Mouse (Mus musculus): ENCODE results near the gene Zfp629. TPM values are rescaled to one million over a fixed set of nuclear protein-coding genes. Genes with fewer than 3 reads are reported as not detected.

The Zfp629 gene
- polyA plus RNA-seq, 1 experiment from 2014 or later = 12.3 TPM

- peak within 1 kb of the TSS; percentile 51 to 79 for H3K27ac ChIP-seq (replicated peaks in 1 of 2; ENCODE audit: control insufficient read depth in 1 of 2, insufficient read depth in 1 of 2, low read depth in 2 of 2, low read length in 2 of 2)
- peaks cover 28% of the 10 kb centered on the region for H3K36me3 ChIP-seq (ENCODE audit: control insufficient read depth, insufficient read depth, low read length)
- no peaks in the 10 kb centered on the region for H3K9me3 ChIP-seq (ENCODE audit: control insufficient read depth, low read length)
- peak within 1 kb of the TSS; percentile 60 to 76 for H3K4me3 ChIP-seq (ENCODE audit: control insufficient read depth in 1 of 2, insufficient read depth in 1 of 2, low read depth in 1 of 2, low read length in 2 of 2)
- peak within 1 kb of the TSS; percentile 87 for H3K9ac ChIP-seq (ENCODE audit: low read length)
- peak within 1 kb of the TSS; percentile 90 for H3K4me2 ChIP-seq (ENCODE audit: low read length)
- under 1% methylated on average over 17 of the region's 17 CpGs for WGBS
- H3K4me1 ChIP-seq (ENCODE audit: control insufficient read depth in 2 of 2, insufficient read depth in 2 of 2, low read length in 2 of 2) = peaks cover 6 to 21% of the 10 kb centered on the region in 2 experiments; a peak in 3 of 4 replicates
- H3K27me3 ChIP-seq (ENCODE audit: control insufficient read depth, insufficient read depth, low read length) = no peaks in the 10 kb centered on the region
- ATAC-seq (ENCODE audit: insufficient number of reproducible peaks, insufficient read depth, low FRiP score, low read depth) = peak; percentile 95
Measured at GRCm38 (mm10) chr7:127572895-127573471, 42.6 kb downstream of the Zfp629 start, which contains the start of gene Phkg2. Phkg2 (plus strand) TSS chr7:127573340.

GRCm38 (mm10) chr7:127564381-127565150, 51.0 kb downstream of the Zfp629 start:
- Histone ChIP-seq H3K36me3 (ENCODE audit: control insufficient read depth, insufficient read depth, low read length) (peaks cover 85% of the 10 kb centered on the region), H3K27me3 (ENCODE audit: control insufficient read depth, insufficient read depth, low read length) (no peaks in the 10 kb centered on the region), H3K4me3 (ENCODE audit: control insufficient read depth in 1 of 2, insufficient read depth in 1 of 2, low read depth in 1 of 2, low read length in 2 of 2) (no peak overlapping the region), H3K27ac (replicated peaks in 1 of 2; ENCODE audit: control insufficient read depth in 1 of 2, insufficient read depth in 1 of 2, low read depth in 2 of 2, low read length in 2 of 2) (peak overlapping the region; percentile 42 to 54; a peak in 3 of 4 replicates), H3K9ac (ENCODE audit: low read length) (peak overlapping the region; percentile 41; the same call in 1 of the 2 replicates), H3K4me1 (ENCODE audit: control insufficient read depth in 2 of 2, insufficient read depth in 2 of 2, low read length in 2 of 2) (peaks cover 4 to 9% of the 10 kb centered on the region in 2 experiments; a peak in 3 of 4 replicates), H3K9me3 (ENCODE audit: control insufficient read depth, low read length) (no peaks in the 10 kb centered on the region), H3K4me2 (ENCODE audit: low read length) (no peak overlapping the region)
- WGBS = 43% methylated on average over 6 of the region's 6 CpGs
- peak; percentile 68; the same call in 1 of the 2 replicates for ATAC-seq (ENCODE audit: insufficient number of reproducible peaks, insufficient read depth, low FRiP score, low read depth)

GRCm38 (mm10) chr7:127561340-127561858, 54.2 kb downstream of the Zfp629 start, which contains the start of gene Tmem265:
Tmem265 (plus strand) TSS chr7:127561390.
- no peaks in the 10 kb centered on the region for H3K27me3 ChIP-seq (ENCODE audit: control insufficient read depth, insufficient read depth, low read length)
- H3K9ac ChIP-seq (ENCODE audit: low read length) = no peak within 1 kb of the TSS
- H3K4me1 ChIP-seq (ENCODE audit: control insufficient read depth in 2 of 2, insufficient read depth in 2 of 2, low read length in 2 of 2) = peaks cover 4 to 9% of the 10 kb centered on the region in 2 experiments; a peak in 3 of 4 replicates
- no peak within 1 kb of the TSS for H3K4me3 ChIP-seq (ENCODE audit: control insufficient read depth in 1 of 2, insufficient read depth in 1 of 2, low read depth in 1 of 2, low read length in 2 of 2)
- H3K9me3 ChIP-seq (ENCODE audit: control insufficient read depth, low read length) = no peaks in the 10 kb centered on the region
- 92% methylated on average over 5 of the region's 5 CpGs for WGBS
- ATAC-seq (ENCODE audit: insufficient number of reproducible peaks, insufficient read depth, low FRiP score, low read depth) = no peak
- H3K4me2 ChIP-seq (ENCODE audit: low read length) = no peak within 1 kb of the TSS
- H3K36me3 ChIP-seq (ENCODE audit: control insufficient read depth, insufficient read depth, low read length) = peaks cover 93% of the 10 kb centered on the region
- H3K27ac ChIP-seq (replicated peaks in 1 of 2; ENCODE audit: control insufficient read depth in 1 of 2, insufficient read depth in 1 of 2, low read depth in 2 of 2, low read length in 2 of 2) = no peak within 1 kb of the TSS

GRCm38 (mm10) chr7:127560580-127560979, 55.0 kb downstream of the Zfp629 start:
- WGBS = 97% methylated on average over 3 of the region's 11 CpGs

More at GRCm38 (mm10) chr7:127560580-127560979, 55.0 kb downstream of the Zfp629 start:
- peaks cover 93% of the 10 kb centered on the region for H3K36me3 ChIP-seq (ENCODE audit: control insufficient read depth, insufficient read depth, low read length)
- ATAC-seq (ENCODE audit: insufficient number of reproducible peaks, insufficient read depth, low FRiP score, low read depth) = no peak
- H3K4me3 ChIP-seq (ENCODE audit: control insufficient read depth in 1 of 2, insufficient read depth in 1 of 2, low read depth in 1 of 2, low read length in 2 of 2) = no peak overlapping the region
- H3K9me3 ChIP-seq (ENCODE audit: control insufficient read depth, low read length) = no peaks in the 10 kb centered on the region
- no peaks in the 10 kb centered on the region for H3K27me3 ChIP-seq (ENCODE audit: control insufficient read depth, insufficient read depth, low read length)
- peaks cover 4 to 9% of the 10 kb centered on the region in 2 experiments; a peak in 3 of 4 replicates for H3K4me1 ChIP-seq (ENCODE audit: control insufficient read depth in 2 of 2, insufficient read depth in 2 of 2, low read length in 2 of 2)
- H3K9ac ChIP-seq (ENCODE audit: low read length) = no peak overlapping the region
- no peak overlapping the region for H3K27ac ChIP-seq (replicated peaks in 1 of 2; ENCODE audit: control insufficient read depth in 1 of 2, insufficient read depth in 1 of 2, low read depth in 2 of 2, low read length in 2 of 2)
- H3K4me2 ChIP-seq (ENCODE audit: low read length) = no peak overlapping the region

Other genes starting within 250 kb of the Zfp629 start
- 4.7 TPM in 2 replicates for gene Zfp747, start 239.7 kb downstream of the Zfp629 start, polyA plus RNA-seq (2014; fragmentation: Nextera tagmentation; extraction: Ambion mirVana)
- gene 9130019O22Rik, start 228.6 kb downstream of the Zfp629 start, polyA plus RNA-seq (2014; fragmentation: Nextera tagmentation; extraction: Ambion mirVana) = 4.5 and 4.6 TPM in 2 replicates
- gene E430018J23Rik, start 222.2 kb downstream of the Zfp629 start, polyA plus RNA-seq (2014; fragmentation: Nextera tagmentation; extraction: Ambion mirVana) = 3.8 and 4.6 TPM in 2 replicates
- gene Zfp764, start 209.0 kb downstream of the Zfp629 start, polyA plus RNA-seq (2014; fragmentation: Nextera tagmentation; extraction: Ambion mirVana) = 5.8 and 6.4 TPM in 2 replicates
- 16.4 and 18.4 TPM in 2 replicates for gene Zfp688, start 193.7 kb downstream of the Zfp629 start, polyA plus RNA-seq (2014; fragmentation: Nextera tagmentation; extraction: Ambion mirVana)
- 4.0 and 4.9 TPM in 2 replicates for gene Zfp689, start 166.6 kb downstream of the Zfp629 start, polyA plus RNA-seq (2014; fragmentation: Nextera tagmentation; extraction: Ambion mirVana)
- gene Prr14, start 156.2 kb downstream of the Zfp629 start, polyA plus RNA-seq (2014; fragmentation: Nextera tagmentation; extraction: Ambion mirVana) = 31.5 and 37.5 TPM in 2 replicates
- gene Fbrs, start 136.6 kb downstream of the Zfp629 start, polyA plus RNA-seq (2014; fragmentation: Nextera tagmentation; extraction: Ambion mirVana) = 9.9 and 10.4 TPM in 2 replicates
- 40.1 and 40.4 TPM in 2 replicates for gene Srcap, start 103.8 kb downstream of the Zfp629 start, polyA plus RNA-seq (2014; fragmentation: Nextera tagmentation; extraction: Ambion mirVana)
- gene Gm42715, start 96.2 kb downstream of the Zfp629 start, polyA plus RNA-seq (2014; fragmentation: Nextera tagmentation; extraction: Ambion mirVana) = 10.3 and 11.3 TPM in 2 replicates
- 1.9 and 2.1 TPM in 2 replicates for gene Tmem265, start 54.4 kb downstream of the Zfp629 start, polyA plus RNA-seq (2014; fragmentation: Nextera tagmentation; extraction: Ambion mirVana)
- 34.3 and 38.7 TPM in 2 replicates for gene Phkg2, start 42.5 kb downstream of the Zfp629 start, polyA plus RNA-seq (2014; fragmentation: Nextera tagmentation; extraction: Ambion mirVana)
- gene Ccdc189, start 27.2 kb downstream of the Zfp629 start, polyA plus RNA-seq (2014; fragmentation: Nextera tagmentation; extraction: Ambion mirVana) = 10.1 and 12.7 TPM in 2 replicates
- gene Rnf40, start 27.0 kb downstream of the Zfp629 start, polyA plus RNA-seq (2014; fragmentation: Nextera tagmentation; extraction: Ambion mirVana) = 24.1 and 25.8 TPM in 2 replicates
- 30.6 and 41.1 TPM in 2 replicates for gene Bcl7c, start 93.1 kb upstream of the Zfp629 start, polyA plus RNA-seq (2014; fragmentation: Nextera tagmentation; extraction: Ambion mirVana)
- gene Ctf1, start 96.9 kb upstream of the Zfp629 start, polyA plus RNA-seq (2014; fragmentation: Nextera tagmentation; extraction: Ambion mirVana) = 4.7 and 5.6 TPM in 2 replicates
- not detected in 2 replicates for gene Ctf2, start 116.4 kb upstream of the Zfp629 start, polyA plus RNA-seq (2014; fragmentation: Nextera tagmentation; extraction: Ambion mirVana)
- gene Fbxl19, start 128.7 kb upstream of the Zfp629 start, polyA plus RNA-seq (2014; fragmentation: Nextera tagmentation; extraction: Ambion mirVana) = 0.93 and 1.5 TPM in 2 replicates
- gene Orai3, start 154.0 kb upstream of the Zfp629 start, polyA plus RNA-seq (2014; fragmentation: Nextera tagmentation; extraction: Ambion mirVana) = 15.7 and 17.7 TPM in 2 replicates
- gene Setd1a, start 160.9 kb upstream of the Zfp629 start, polyA plus RNA-seq (2014; fragmentation: Nextera tagmentation; extraction: Ambion mirVana) = 15.0 and 16.5 TPM in 2 replicates
- gene Gm49388, start 169.8 kb upstream of the Zfp629 start, polyA plus RNA-seq (2014; fragmentation: Nextera tagmentation; extraction: Ambion mirVana) = not detected in 2 replicates
- 20.4 and 22.2 TPM in 2 replicates for gene Hsd3b7, start 184.8 kb upstream of the Zfp629 start, polyA plus RNA-seq (2014; fragmentation: Nextera tagmentation; extraction: Ambion mirVana)
- 25.8 and 28.8 TPM in 2 replicates for gene Stx4a, start 208.5 kb upstream of the Zfp629 start, polyA plus RNA-seq (2014; fragmentation: Nextera tagmentation; extraction: Ambion mirVana)
- 1.0 and 1.2 TPM in 2 replicates for gene Stx1b, start 208.8 kb upstream of the Zfp629 start, polyA plus RNA-seq (2014; fragmentation: Nextera tagmentation; extraction: Ambion mirVana)

Data from heart, embryonic 14.5 days (tissue).